Mouse (Mus musculus): ENCODE measurements around the gene Lmx1a. TPM values are rescaled to one million over a fixed set of nuclear protein-coding genes. Genes with fewer than 3 reads are reported as not detected.

Gene Lmx1a
- polyA plus RNA-seq, 1 experiment from 2014 or later = 3.7 TPM

DNA sequence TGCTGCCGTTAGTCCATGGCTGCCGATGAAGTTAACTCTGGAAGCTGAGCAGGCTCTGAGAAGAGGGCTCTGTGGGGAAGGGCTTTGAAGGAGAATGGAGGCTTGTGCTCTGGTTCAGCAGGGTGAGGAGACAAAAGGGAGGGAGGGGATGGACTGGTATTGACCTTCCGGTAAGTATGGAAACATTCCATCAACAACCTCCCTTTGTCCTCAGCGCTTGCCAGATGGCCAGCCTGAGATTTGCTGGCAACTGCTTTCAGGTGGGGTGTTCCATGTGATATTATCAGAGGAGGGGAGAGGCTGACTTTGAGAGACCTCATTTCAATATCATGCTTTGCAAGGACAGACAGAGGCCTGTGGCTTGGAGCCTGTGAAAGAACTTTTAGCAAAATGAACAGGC lies 165.8 kb downstream of the Lmx1a start:
- no peak overlapping the region for H3K4me2 ChIP-seq (ENCODE audit: low read depth)
- H3K9me3 ChIP-seq (ENCODE audit: control insufficient read depth, low read length) = no peaks in the 10 kb centered on the region
- H3K4me1 ChIP-seq (ENCODE audit: control insufficient read depth, insufficient read depth, low read length) = no peaks in the 10 kb centered on the region; the same call in 1 of the 2 replicates
- no peak for DNase-seq (ENCODE audit: low spot score)
- no peaks in the 10 kb centered on the region for H3K27me3 ChIP-seq (ENCODE audit: control insufficient read depth, insufficient read depth, low read length)
- 39% methylated on average over 4 of the region's 4 CpGs for WGBS
- no peak overlapping the region for H3K27ac ChIP-seq (ENCODE audit: low read depth, low read length)
- no peak overlapping the region for H3K4me3 ChIP-seq (ENCODE audit: low read depth, low read length)
- H3K9ac ChIP-seq (ENCODE audit: low read length) = no peak overlapping the region
- no peaks in the 10 kb centered on the region for H3K36me3 ChIP-seq (ENCODE audit: control insufficient read depth, insufficient read depth, low read length)
- no peak for ATAC-seq (ENCODE audit: insufficient read depth, low FRiP score, low TSS enrichment)

DNA sequence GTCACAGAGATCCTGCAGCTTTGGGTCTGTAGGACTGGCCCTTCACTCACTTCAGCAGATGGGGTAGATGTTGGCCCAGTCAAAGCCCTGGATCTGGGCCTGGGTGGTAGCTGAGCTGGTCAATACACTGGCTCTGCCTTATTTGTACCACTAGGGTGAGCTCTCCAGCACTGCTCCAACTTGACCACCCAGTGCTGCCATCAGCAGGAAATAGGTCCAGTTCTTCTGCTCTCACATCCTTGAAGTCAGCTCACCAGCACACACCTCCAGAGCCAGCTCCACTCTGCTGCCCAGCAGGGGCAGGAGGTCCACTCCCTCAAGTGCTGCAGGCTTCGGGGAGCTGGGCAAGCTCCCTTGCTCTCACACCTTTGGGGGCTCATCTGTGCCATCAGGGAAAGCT lies 183.0 kb downstream of the Lmx1a start:
- Histone ChIP-seq H3K4me2 (ENCODE audit: low read depth) (no peak overlapping the region), H3K9ac (ENCODE audit: low read length) (no peak overlapping the region), H3K36me3 (ENCODE audit: control insufficient read depth, insufficient read depth, low read length) (no peaks in the 10 kb centered on the region), H3K4me1 (ENCODE audit: control insufficient read depth, insufficient read depth, low read length) (no peaks in the 10 kb centered on the region), H3K9me3 (ENCODE audit: control insufficient read depth, low read length) (no peaks in the 10 kb centered on the region), H3K27ac (ENCODE audit: low read depth, low read length) (no peak overlapping the region), H3K4me3 (ENCODE audit: low read depth, low read length) (no peak overlapping the region), H3K27me3 (ENCODE audit: control insufficient read depth, insufficient read depth, low read length) (no peaks in the 10 kb centered on the region)
- 71% methylated on average over 1 of the region's 1 CpGs for WGBS
- ATAC-seq (ENCODE audit: insufficient read depth, low FRiP score, low TSS enrichment) (no peak), DNase-seq (ENCODE audit: low spot score) (no peak)

DNA sequence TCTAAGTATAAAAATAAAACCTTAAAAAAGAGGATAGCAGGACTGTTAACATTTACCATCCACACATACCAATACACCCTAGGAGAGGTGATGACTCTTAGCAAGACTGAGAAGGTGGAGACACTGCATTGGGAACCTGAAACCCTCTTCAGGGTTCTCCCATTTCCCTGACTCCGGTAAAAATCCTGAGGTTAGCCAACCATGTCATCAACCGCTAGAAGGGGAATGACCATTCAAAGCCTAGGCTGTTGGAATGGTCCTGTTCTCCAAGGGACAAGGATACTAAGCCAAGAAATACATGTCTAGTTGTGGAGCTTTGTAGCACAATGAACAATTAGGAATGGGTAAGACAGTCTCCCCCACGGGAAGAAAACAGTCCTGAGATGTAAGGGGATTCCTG lies 185.1 kb downstream of the Lmx1a start:
- Histone ChIP-seq H3K9me3 (ENCODE audit: control insufficient read depth, low read length) (no peaks in the 10 kb centered on the region), H3K4me2 (ENCODE audit: low read depth) (no peak overlapping the region), H3K27ac (ENCODE audit: low read depth, low read length) (no peak overlapping the region), H3K27me3 (ENCODE audit: control insufficient read depth, insufficient read depth, low read length) (no peaks in the 10 kb centered on the region), H3K9ac (ENCODE audit: low read length) (no peak overlapping the region), H3K36me3 (ENCODE audit: control insufficient read depth, insufficient read depth, low read length) (no peaks in the 10 kb centered on the region), H3K4me1 (ENCODE audit: control insufficient read depth, insufficient read depth, low read length) (no peaks in the 10 kb centered on the region), H3K4me3 (ENCODE audit: low read depth, low read length) (no peak overlapping the region)
- no peak for DNase-seq (ENCODE audit: low spot score)
- 74% methylated on average over 3 of the region's 3 CpGs for whole genome bisulfite sequencing
- no peak for ATAC-seq (ENCODE audit: insufficient read depth, low FRiP score, low TSS enrichment)

DNA sequence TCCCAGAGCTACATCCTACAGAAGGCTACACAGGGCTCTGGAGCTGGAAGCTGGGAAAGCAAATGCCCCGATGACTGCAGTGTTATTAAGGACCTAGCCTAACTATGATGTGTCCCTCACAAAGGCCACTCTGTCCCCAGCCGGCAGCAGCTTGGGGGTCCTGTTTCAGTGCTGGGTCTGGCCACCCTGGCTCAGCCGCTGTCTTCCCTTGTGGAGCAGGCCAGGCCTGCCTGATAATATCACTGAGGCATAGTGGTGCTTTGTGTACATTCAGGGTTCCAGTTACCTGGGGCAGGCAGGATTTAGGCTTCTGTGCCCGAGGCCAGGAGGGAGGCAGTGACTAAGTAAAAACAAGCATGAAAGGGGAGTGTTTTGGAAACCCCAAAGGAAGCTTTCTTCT lies 188.9 kb downstream of the Lmx1a start:
- H3K9ac ChIP-seq (ENCODE audit: low read length) = no peak overlapping the region
- ATAC-seq (ENCODE audit: insufficient read depth, low FRiP score, low TSS enrichment) (no peak), DNase-seq (ENCODE audit: low spot score) (no peak)
- H3K27ac ChIP-seq (ENCODE audit: low read depth, low read length) = no peak overlapping the region
- no peaks in the 10 kb centered on the region for H3K36me3 ChIP-seq (ENCODE audit: control insufficient read depth, insufficient read depth, low read length)
- H3K4me1 ChIP-seq (ENCODE audit: control insufficient read depth, insufficient read depth, low read length) = no peaks in the 10 kb centered on the region
- H3K4me3 ChIP-seq (ENCODE audit: low read depth, low read length) = no peak overlapping the region
- no peak overlapping the region for H3K4me2 ChIP-seq (ENCODE audit: low read depth)
- H3K27me3 ChIP-seq (ENCODE audit: control insufficient read depth, insufficient read depth, low read length) = no peaks in the 10 kb centered on the region
- WGBS = 70% methylated on average over 4 of the region's 4 CpGs
- H3K9me3 ChIP-seq (ENCODE audit: control insufficient read depth, low read length) = no peaks in the 10 kb centered on the region

DNA sequence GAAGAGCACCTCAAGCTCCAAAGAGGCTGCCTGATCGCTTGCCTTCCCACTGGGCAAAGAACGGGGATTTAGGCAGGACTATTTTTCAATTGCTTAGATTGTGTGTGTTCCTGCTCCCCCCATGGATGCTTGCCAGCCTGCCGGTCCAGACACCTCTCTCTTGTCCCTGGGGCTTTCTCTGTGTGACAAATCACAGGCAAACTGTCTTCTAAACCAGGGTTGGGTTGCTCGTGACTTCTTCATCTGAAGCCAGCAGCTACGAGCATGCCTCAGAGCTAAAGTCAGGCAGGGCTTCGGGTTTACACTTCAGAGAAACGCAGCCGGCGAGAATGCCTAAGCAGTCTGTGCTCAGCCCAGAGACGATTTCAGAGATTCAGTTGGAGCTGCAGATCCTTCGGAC lies 189.3 kb downstream of the Lmx1a start:
- ATAC-seq (ENCODE audit: insufficient read depth, low FRiP score, low TSS enrichment) (no peak), DNase-seq (ENCODE audit: low spot score) (no peak)
- H3K4me2 ChIP-seq (ENCODE audit: low read depth) = no peak overlapping the region
- H3K9ac ChIP-seq (ENCODE audit: low read length) = no peak overlapping the region
- no peaks in the 10 kb centered on the region for H3K27me3 ChIP-seq (ENCODE audit: control insufficient read depth, insufficient read depth, low read length)
- WGBS = 78% methylated on average over 11 of the region's 11 CpGs
- H3K4me1 ChIP-seq (ENCODE audit: control insufficient read depth, insufficient read depth, low read length) = no peaks in the 10 kb centered on the region
- H3K36me3 ChIP-seq (ENCODE audit: control insufficient read depth, insufficient read depth, low read length) = no peaks in the 10 kb centered on the region
- no peak overlapping the region for H3K27ac ChIP-seq (ENCODE audit: low read depth, low read length)
- H3K4me3 ChIP-seq (ENCODE audit: low read depth, low read length) = no peak overlapping the region
- H3K9me3 ChIP-seq (ENCODE audit: control insufficient read depth, low read length) = no peaks in the 10 kb centered on the region

DNA sequence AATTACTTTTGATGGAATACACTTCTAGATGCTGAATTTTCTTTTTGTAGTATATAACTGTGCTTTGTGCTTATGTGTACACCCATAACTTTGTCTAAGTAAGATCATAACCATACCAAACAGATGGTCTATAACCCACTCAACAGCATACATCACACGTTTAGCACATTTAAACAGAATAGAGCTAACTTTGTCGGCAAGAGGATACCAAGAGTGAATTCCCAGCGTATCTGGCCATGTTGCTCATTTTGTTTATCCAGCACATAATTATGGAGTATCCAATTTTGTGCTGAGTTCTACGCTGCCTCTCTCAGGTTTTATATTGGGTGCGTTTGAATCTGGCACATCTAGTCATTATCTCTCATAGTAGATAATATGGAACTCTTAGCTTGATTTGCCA lies 196.7 kb downstream of the Lmx1a start:
- ATAC-seq (ENCODE audit: insufficient read depth, low FRiP score, low TSS enrichment) (no peak), DNase-seq (ENCODE audit: low spot score) (no peak)
- Histone ChIP-seq H3K4me3 (ENCODE audit: low read depth, low read length) (no peak overlapping the region), H3K4me2 (ENCODE audit: low read depth) (no peak overlapping the region), H3K27ac (ENCODE audit: low read depth, low read length) (no peak overlapping the region), H3K36me3 (ENCODE audit: control insufficient read depth, insufficient read depth, low read length) (no peaks in the 10 kb centered on the region), H3K27me3 (ENCODE audit: control insufficient read depth, insufficient read depth, low read length) (no peaks in the 10 kb centered on the region), H3K4me1 (ENCODE audit: control insufficient read depth, insufficient read depth, low read length) (no peaks in the 10 kb centered on the region), H3K9me3 (ENCODE audit: control insufficient read depth, low read length) (no peaks in the 10 kb centered on the region), H3K9ac (ENCODE audit: low read length) (no peak overlapping the region)
- WGBS = 92% methylated on average over 5 of the region's 5 CpGs

DNA sequence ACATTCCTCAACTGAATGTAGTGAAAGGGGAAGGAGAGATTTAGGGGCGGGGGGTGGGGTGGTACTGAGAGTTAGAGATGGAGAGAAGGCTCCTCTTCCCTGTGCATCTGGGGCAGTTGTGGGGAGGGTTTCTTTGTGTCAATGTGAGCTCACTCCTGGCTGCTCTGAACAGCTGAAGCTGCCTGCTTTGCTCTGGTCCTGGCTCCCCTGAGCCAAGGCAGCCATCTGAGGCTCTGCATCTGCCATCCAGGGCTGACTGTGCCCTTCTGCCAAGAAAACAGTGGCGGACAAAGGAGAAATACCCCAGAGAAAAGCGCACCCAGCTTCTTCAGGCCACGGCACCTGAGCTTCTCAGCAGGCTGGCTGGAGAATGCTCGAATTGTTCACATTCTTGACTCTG lies 199.1 kb downstream of the Lmx1a start:
- H3K36me3 ChIP-seq (ENCODE audit: control insufficient read depth, insufficient read depth, low read length) = no peaks in the 10 kb centered on the region
- H3K9ac ChIP-seq (ENCODE audit: low read length) = no peak overlapping the region
- H3K4me1 ChIP-seq (ENCODE audit: control insufficient read depth, insufficient read depth, low read length) = no peaks in the 10 kb centered on the region
- H3K27ac ChIP-seq (ENCODE audit: low read depth, low read length) = no peak overlapping the region
- no peak for DNase-seq (ENCODE audit: low spot score)
- H3K27me3 ChIP-seq (ENCODE audit: control insufficient read depth, insufficient read depth, low read length) = no peaks in the 10 kb centered on the region
- WGBS = 68% methylated on average over 5 of the region's 5 CpGs
- H3K9me3 ChIP-seq (ENCODE audit: control insufficient read depth, low read length) = no peaks in the 10 kb centered on the region
- H3K4me2 ChIP-seq (ENCODE audit: low read depth) = no peak overlapping the region
- no peak for ATAC-seq (ENCODE audit: insufficient read depth, low FRiP score, low TSS enrichment)
- no peak overlapping the region for H3K4me3 ChIP-seq (ENCODE audit: low read depth, low read length)

DNA sequence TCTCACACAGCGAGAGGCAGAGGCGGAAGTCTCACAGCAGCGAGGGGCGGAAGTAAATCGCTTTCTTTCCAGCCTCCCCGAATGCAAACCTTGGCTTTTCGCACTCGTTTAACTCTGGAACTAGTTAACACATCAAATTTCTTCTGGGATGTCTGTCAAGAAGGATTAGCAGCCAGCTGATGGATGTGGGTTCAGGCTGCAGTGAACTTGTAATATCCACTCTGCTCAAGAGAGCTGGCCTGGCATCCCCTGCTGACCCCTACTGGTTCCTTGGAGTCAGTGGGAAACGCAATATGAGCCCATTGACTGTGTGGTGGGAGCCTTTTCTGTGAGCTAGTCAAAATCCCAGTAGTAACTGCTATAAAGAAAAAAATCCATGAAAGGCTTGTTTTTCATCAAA lies 199.8 kb downstream of the Lmx1a start:
- ATAC-seq (ENCODE audit: insufficient read depth, low FRiP score, low TSS enrichment) (no peak), DNase-seq (ENCODE audit: low spot score) (peak; percentile 43)
- no peak overlapping the region for H3K9ac ChIP-seq (ENCODE audit: low read length)
- H3K4me1 ChIP-seq (ENCODE audit: control insufficient read depth, insufficient read depth, low read length) = no peaks in the 10 kb centered on the region
- WGBS = 19% methylated on average over 9 of the region's 9 CpGs
- H3K9me3 ChIP-seq (ENCODE audit: control insufficient read depth, low read length) = no peaks in the 10 kb centered on the region
- no peak overlapping the region for H3K4me3 ChIP-seq (ENCODE audit: low read depth, low read length)
- no peaks in the 10 kb centered on the region for H3K36me3 ChIP-seq (ENCODE audit: control insufficient read depth, insufficient read depth, low read length)
- peak overlapping the region; percentile 19; the same call in 1 of the 2 replicates for H3K4me2 ChIP-seq (ENCODE audit: low read depth)
- no peak overlapping the region for H3K27ac ChIP-seq (ENCODE audit: low read depth, low read length)
- H3K27me3 ChIP-seq (ENCODE audit: control insufficient read depth, insufficient read depth, low read length) = no peaks in the 10 kb centered on the region

DNA sequence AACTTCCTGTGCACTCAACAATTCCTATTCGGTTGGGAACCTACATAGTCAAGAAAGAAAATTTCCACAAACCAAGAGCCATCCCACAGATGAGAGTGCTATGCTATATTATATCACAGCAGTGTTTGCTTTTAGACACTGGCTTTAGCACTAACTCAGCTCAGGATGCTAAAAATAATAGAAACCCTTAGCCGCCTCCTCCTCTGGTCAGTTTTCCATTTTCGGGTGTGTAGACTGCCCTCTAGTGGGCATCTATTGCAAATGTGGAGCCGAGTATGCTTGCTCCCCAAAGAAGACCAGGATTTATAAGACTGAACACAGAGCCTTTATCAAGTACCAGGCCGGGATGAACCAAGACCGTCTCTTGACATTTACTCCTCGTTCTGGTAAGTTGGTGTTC lies 207.2 kb downstream of the Lmx1a start:
- no peak overlapping the region for H3K27ac ChIP-seq (ENCODE audit: low read depth, low read length)

More for the DNA sequence above, 207.2 kb downstream of the Lmx1a start:
- Histone ChIP-seq H3K36me3 (ENCODE audit: control insufficient read depth, insufficient read depth, low read length) (no peaks in the 10 kb centered on the region), H3K4me2 (ENCODE audit: low read depth) (no peak overlapping the region), H3K9me3 (ENCODE audit: control insufficient read depth, low read length) (no peaks in the 10 kb centered on the region), H3K4me3 (ENCODE audit: low read depth, low read length) (no peak overlapping the region), H3K4me1 (ENCODE audit: control insufficient read depth, insufficient read depth, low read length) (no peaks in the 10 kb centered on the region), H3K9ac (ENCODE audit: low read length) (no peak overlapping the region), H3K27me3 (ENCODE audit: control insufficient read depth, insufficient read depth, low read length) (no peaks in the 10 kb centered on the region)
- DNase-seq (ENCODE audit: low spot score) (peak; percentile 73), ATAC-seq (ENCODE audit: insufficient read depth, low FRiP score, low TSS enrichment) (no peak; the same call in 1 of the 2 replicates)
- WGBS = 40% methylated on average over 7 of the region's 7 CpGs
